Mouse (Mus musculus): ENCODE data around the gene Gm13696. TPM values are rescaled to one million over a fixed set of nuclear protein-coding genes. Genes with fewer than 3 reads are reported as not detected.
"Not testable (repeated sequence)": the region's sequence is repeated elsewhere in the genome, so short reads cannot be mapped to it uniquely, and the experiment has no call there.

The Gm13696 gene
- not detected in 2 replicates for polyA plus RNA-seq (2015; fragmentation: Nextera tagmentation; extraction: Ambion mirVana)

- not testable (repeated sequence) for H3K4me2 ChIP-seq (ENCODE audit: low read length); H3K9me3 ChIP-seq (ENCODE audit: control insufficient read depth, low read length); ATAC-seq; H3K36me3 ChIP-seq (ENCODE audit: control insufficient read depth, insufficient read depth); H3K4me1 ChIP-seq (replicated peaks; ENCODE audit: control insufficient read depth, insufficient read depth, low read length); H3K9ac ChIP-seq (replicated peaks; ENCODE audit: low read depth, low read length); H3K27ac ChIP-seq (ENCODE audit: low read length); H3K4me3 ChIP-seq (replicated peaks; ENCODE audit: low read length); H3K27me3 ChIP-seq (replicated peaks; ENCODE audit: control insufficient read depth, insufficient read depth, low read length)
- WGBS = no CpG with 5 or more reads among the region's 6 CpGs
Measured at GRCm38 (mm10) chr2:83972823-83973222, at the start of gene Gm13696. Gene Gm13696 (plus strand): TSS chr2:83973123.

- WGBS = 53% methylated on average over 2 of the region's 2 CpGs
- no peak overlapping the region for H3K4me3 ChIP-seq (replicated peaks; ENCODE audit: low read length)
- H3K27ac ChIP-seq (ENCODE audit: low read length) = no peak overlapping the region
- H3K9ac ChIP-seq (replicated peaks; ENCODE audit: low read depth, low read length) = no peak overlapping the region
- ATAC-seq = no peak
- H3K9me3 ChIP-seq (ENCODE audit: control insufficient read depth, low read length) = no peaks in the 10 kb centered on the region
- no peaks in the 10 kb centered on the region for H3K4me1 ChIP-seq (replicated peaks; ENCODE audit: control insufficient read depth, insufficient read depth, low read length)
- H3K36me3 ChIP-seq (ENCODE audit: control insufficient read depth, insufficient read depth) = no peaks in the 10 kb centered on the region
- no peaks in the 10 kb centered on the region for H3K27me3 ChIP-seq (replicated peaks; ENCODE audit: control insufficient read depth, insufficient read depth, low read length)
- H3K4me2 ChIP-seq (ENCODE audit: low read length) = no peak overlapping the region
Measured at GRCm38 (mm10) chr2:83929478-83930088, 43.3 kb upstream of the Gm13696 start.

GRCm38 (mm10) chr2:83940931-83941361, 32.0 kb upstream of the Gm13696 start, which contains the start of gene Zswim2:
Gene Zswim2 (minus strand): TSS chr2:83941228.
- H3K4me1 ChIP-seq (replicated peaks; ENCODE audit: control insufficient read depth, insufficient read depth, low read length) = peaks cover 6% of the 10 kb centered on the region
- no peaks in the 10 kb centered on the region for H3K27me3 ChIP-seq (replicated peaks; ENCODE audit: control insufficient read depth, insufficient read depth, low read length)
- no peaks in the 10 kb centered on the region for H3K36me3 ChIP-seq (ENCODE audit: control insufficient read depth, insufficient read depth)
- H3K4me2 ChIP-seq (ENCODE audit: low read length) = peak within 1 kb of the TSS; percentile 68
- peak; percentile 99 for ATAC-seq
- no peaks in the 10 kb centered on the region for H3K9me3 ChIP-seq (ENCODE audit: control insufficient read depth, low read length)
- peak within 1 kb of the TSS; percentile 54 for H3K9ac ChIP-seq (replicated peaks; ENCODE audit: low read depth, low read length)
- peak within 1 kb of the TSS; percentile 43 for H3K4me3 ChIP-seq (replicated peaks; ENCODE audit: low read length)
- peak within 1 kb of the TSS; percentile 50 for H3K27ac ChIP-seq (ENCODE audit: low read length)
- under 1% methylated on average over 20 of the region's 20 CpGs for WGBS

GRCm38 (mm10) chr2:83941378-83941777, 31.5 kb upstream of the Gm13696 start:
- Histone ChIP-seq H3K9ac (replicated peaks; ENCODE audit: low read depth, low read length) (peak overlapping the region; percentile 54; the same call in 1 of the 2 replicates), H3K27ac (ENCODE audit: low read length) (no peak overlapping the region)

GRCm38 (mm10) chr2:83941792-83942191, 31.1 kb upstream of the Gm13696 start:
- Histone ChIP-seq H3K4me1 (replicated peaks; ENCODE audit: control insufficient read depth, insufficient read depth, low read length) (peaks cover 6% of the 10 kb centered on the region), H3K36me3 (ENCODE audit: control insufficient read depth, insufficient read depth) (no peaks in the 10 kb centered on the region), H3K9me3 (ENCODE audit: control insufficient read depth, low read length) (no peaks in the 10 kb centered on the region), H3K9ac (replicated peaks; ENCODE audit: low read depth, low read length) (no peak overlapping the region), H3K27me3 (replicated peaks; ENCODE audit: control insufficient read depth, insufficient read depth, low read length) (no peaks in the 10 kb centered on the region), H3K27ac (ENCODE audit: low read length) (no peak overlapping the region), H3K4me3 (replicated peaks; ENCODE audit: low read length) (no peak overlapping the region), H3K4me2 (ENCODE audit: low read length) (no peak overlapping the region)
- 78% methylated on average over 4 of the region's 4 CpGs for WGBS
- no peak for ATAC-seq

More at GRCm38 (mm10) chr2:83941378-83941777, 31.5 kb upstream of the Gm13696 start:
- Histone ChIP-seq H3K9me3 (ENCODE audit: control insufficient read depth, low read length) (no peaks in the 10 kb centered on the region), H3K4me3 (replicated peaks; ENCODE audit: low read length) (peak overlapping the region; percentile 43), H3K4me2 (ENCODE audit: low read length) (peak overlapping the region; percentile 68), H3K36me3 (ENCODE audit: control insufficient read depth, insufficient read depth) (no peaks in the 10 kb centered on the region), H3K27me3 (replicated peaks; ENCODE audit: control insufficient read depth, insufficient read depth, low read length) (no peaks in the 10 kb centered on the region), H3K4me1 (replicated peaks; ENCODE audit: control insufficient read depth, insufficient read depth, low read length) (peaks cover 6% of the 10 kb centered on the region)
- peak; percentile 37; the same call in 1 of the 2 replicates for ATAC-seq
- WGBS = 29% methylated on average over 3 of the region's 3 CpGs

GRCm38 (mm10) chr2:83955393-83955792, 17.5 kb upstream of the Gm13696 start, which contains the start of gene Gm13698:
Gene Gm13698 (plus strand): TSS chr2:83955693.
- H3K9ac ChIP-seq (replicated peaks; ENCODE audit: low read depth, low read length); H3K27ac ChIP-seq (ENCODE audit: low read length); H3K4me1 ChIP-seq (replicated peaks; ENCODE audit: control insufficient read depth, insufficient read depth, low read length); H3K36me3 ChIP-seq (ENCODE audit: control insufficient read depth, insufficient read depth); H3K27me3 ChIP-seq (replicated peaks; ENCODE audit: control insufficient read depth, insufficient read depth, low read length); H3K4me3 ChIP-seq (replicated peaks; ENCODE audit: low read length); H3K4me2 ChIP-seq (ENCODE audit: low read length); H3K9me3 ChIP-seq (ENCODE audit: control insufficient read depth, low read length); ATAC-seq: not testable (repeated sequence)
- WGBS = no CpG with 5 or more reads among the region's 6 CpGs

- H3K27me3 ChIP-seq (replicated peaks; ENCODE audit: control insufficient read depth, insufficient read depth, low read length); H3K27ac ChIP-seq (ENCODE audit: low read length); ATAC-seq; H3K4me3 ChIP-seq (replicated peaks; ENCODE audit: low read length); H3K36me3 ChIP-seq (ENCODE audit: control insufficient read depth, insufficient read depth); H3K4me2 ChIP-seq (ENCODE audit: low read length); H3K4me1 ChIP-seq (replicated peaks; ENCODE audit: control insufficient read depth, insufficient read depth, low read length); H3K9me3 ChIP-seq (ENCODE audit: control insufficient read depth, low read length); H3K9ac ChIP-seq (replicated peaks; ENCODE audit: low read depth, low read length): not testable (repeated sequence)
- WGBS = no CpG with 5 or more reads among the region's 6 CpGs
Measured at GRCm38 (mm10) chr2:83961203-83961602, 11.7 kb upstream of the Gm13696 start, which contains the start of gene Gm13693. Gene Gm13693 (plus strand): TSS chr2:83961503.

- not testable (repeated sequence) for H3K27me3 ChIP-seq (replicated peaks; ENCODE audit: control insufficient read depth, insufficient read depth, low read length); H3K36me3 ChIP-seq (ENCODE audit: control insufficient read depth, insufficient read depth)
- whole genome bisulfite sequencing = no CpG with 5 or more reads among the region's 6 CpGs
Measured at GRCm38 (mm10) chr2:83967013-83967412, 5.9 kb upstream of the Gm13696 start, which contains the start of gene Gm13695. Gene Gm13695 (plus strand): TSS chr2:83967313.

GRCm38 (mm10) chr2:83978633-83979032, 5.7 kb downstream of the Gm13696 start, which contains the start of gene Gm13694:
Gene Gm13694 (plus strand): TSS chr2:83978933.
- H3K27me3 ChIP-seq (replicated peaks; ENCODE audit: control insufficient read depth, insufficient read depth, low read length); H3K9ac ChIP-seq (replicated peaks; ENCODE audit: low read depth, low read length); H3K36me3 ChIP-seq (ENCODE audit: control insufficient read depth, insufficient read depth); H3K9me3 ChIP-seq (ENCODE audit: control insufficient read depth, low read length); H3K4me3 ChIP-seq (replicated peaks; ENCODE audit: low read length); H3K4me2 ChIP-seq (ENCODE audit: low read length); ATAC-seq; H3K27ac ChIP-seq (ENCODE audit: low read length); H3K4me1 ChIP-seq (replicated peaks; ENCODE audit: control insufficient read depth, insufficient read depth, low read length): not testable (repeated sequence)
- no CpG with 5 or more reads among the region's 6 CpGs for WGBS

More at GRCm38 (mm10) chr2:83967013-83967412, 5.9 kb upstream of the Gm13696 start, which contains the start of gene Gm13695:
- not testable (repeated sequence) for H3K4me2 ChIP-seq (ENCODE audit: low read length); ATAC-seq; H3K4me1 ChIP-seq (replicated peaks; ENCODE audit: control insufficient read depth, insufficient read depth, low read length); H3K9me3 ChIP-seq (ENCODE audit: control insufficient read depth, low read length); H3K9ac ChIP-seq (replicated peaks; ENCODE audit: low read depth, low read length); H3K27ac ChIP-seq (ENCODE audit: low read length); H3K4me3 ChIP-seq (replicated peaks; ENCODE audit: low read length)
